Mouse (Mus musculus): ENCODE measurements at regions not wholly inside any gene's neighbourhood (a gene's known extent, or its start where the extent isn't known, plus 50 kb on each side); places are given as distances from the start of the nearest gene placed in this dataset.

GRCm38 (mm10) chr3:159689743-159690142 lies 90.8 kb downstream of the Rpe65 start:
- no peak for DNase-seq (ENCODE audit: inconsistent ontology term)

- DNase-seq (ENCODE audit: inconsistent ontology term): peak; percentile 20
These were observed 114.9 kb upstream of the Wls start for GRCm38 (mm10) chr3:159724340-159725119.

- DNase-seq (ENCODE audit: inconsistent ontology term): peak; percentile 68
These were observed 107.3 kb upstream of the Wls start for GRCm38 (mm10) chr3:159732201-159732600.

- no peak for DNase-seq (ENCODE audit: inconsistent ontology term)
These were observed 106.3 kb upstream of the Wls start for GRCm38 (mm10) chr3:159733141-159733540.

- no peak for DNase-seq (ENCODE audit: inconsistent ontology term)
These were observed 104.9 kb upstream of the Wls start for GRCm38 (mm10) chr3:159734547-159734946.

- DNase-seq (ENCODE audit: inconsistent ontology term): no peak
These were observed 103.4 kb upstream of the Wls start for GRCm38 (mm10) chr3:159736070-159736469.

- no peak for DNase-seq (ENCODE audit: inconsistent ontology term)
These were observed 98.7 kb upstream of the Wls start for GRCm38 (mm10) chr3:159740600-159741279.

GRCm38 (mm10) chr3:159741816-159742215 lies 97.7 kb upstream of the Wls start:
- DNase-seq (ENCODE audit: inconsistent ontology term): no peak

- DNase-seq (ENCODE audit: inconsistent ontology term): no peak
These were observed 79.7 kb upstream of the Wls start for GRCm38 (mm10) chr3:159759740-159760139.

- no peak for DNase-seq (ENCODE audit: inconsistent ontology term)
These were observed 79.2 kb upstream of the Wls start for GRCm38 (mm10) chr3:159760293-159760692.

- DNase-seq (ENCODE audit: inconsistent ontology term): no peak
These were observed 78.5 kb upstream of the Wls start for GRCm38 (mm10) chr3:159760949-159761348.

- DNase-seq (ENCODE audit: inconsistent ontology term): peak; percentile 97
These were observed 57.1 kb upstream of the Wls start for GRCm38 (mm10) chr3:159782222-159782844.

GRCm38 (mm10) chr3:159787776-159788175 lies 51.7 kb upstream of the Wls start:
- no peak for DNase-seq (ENCODE audit: inconsistent ontology term)

All from Muller cell, postnatal 12 days (primary cell).